Mouse (Mus musculus) small intestine, adult 2 months (tissue): Measurements from ENCODE around the gene Nat8f4.

Experiments
- CTCF ChIP-seq: fragments of 200-500 bp; IDR thresholded peaks from 2 replicates; pipeline ENCODE4 v1.5.1; 2012; ENCODE audit warnings: low read depth, mild to moderate bottlenecking, control low read depth, inconsistent platforms, low read length, moderate library complexity, mixed read lengths; ENCODE audit not compliant: insufficient replicate concordance, insufficient read length; ENCODE audit errors: extremely low read depth
- POLR2A ChIP-seq: fragments of 200-500 bp; IDR thresholded peaks from 2 replicates; pipeline ENCODE4 v1.6.1; 2012; ENCODE audit warnings: low read depth, mild to moderate bottlenecking, control low read depth, inconsistent platforms, low read length, moderate library complexity

DNA sequence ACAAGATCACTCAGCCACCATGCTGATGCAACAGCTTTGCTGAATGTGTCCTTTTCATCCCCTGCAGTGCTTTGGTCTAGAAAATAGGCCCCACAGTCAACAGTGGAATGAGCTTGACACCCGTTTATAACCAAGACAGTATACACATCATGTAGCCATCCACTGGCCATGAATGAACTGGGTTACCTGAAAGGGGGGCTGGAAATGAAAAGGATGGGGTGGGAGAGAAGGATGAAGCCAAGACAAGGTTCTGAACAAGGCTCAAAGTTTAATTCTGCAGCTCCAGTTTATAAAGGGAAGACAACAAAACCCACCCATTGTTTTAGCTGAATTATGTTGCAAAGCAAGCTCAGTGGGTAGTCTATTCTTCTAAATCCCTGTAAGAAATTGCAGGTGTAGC lies 20.4 kb downstream of the Nat8f4 start:
- TF ChIP-seq POLR2A (no peak), CTCF (no peak)
